Mouse (Mus musculus) liver, embryonic 16.5 days (tissue): ENCODE measurements around the gene Trpv1. TPM values are rescaled to one million over a fixed set of nuclear protein-coding genes. Genes with fewer than 3 reads are reported as not detected.

Source experiments
- ATAC-seq: fragments of 200-750 bp; cut with Nextera tagmentation; 2 replicates; pipeline ENCODE4 v1.8.0; 2017; ENCODE audit warnings: low read depth, mild to moderate bottlenecking, moderate number of reproducible peaks, moderate library complexity
- H3K27ac ChIP-seq: fragments of 300-500 bp; sonication (generic); 2 replicates; pipeline ENCODE4 v1.5.1; 2014; ENCODE audit warnings: mild to moderate bottlenecking, low read length
- H3K27me3 ChIP-seq: fragments of 300-500 bp; sonication (generic); 2 replicates; pipeline ENCODE4 v1.6.1; 2014; ENCODE audit warnings: low read depth, low read length, mixed read lengths; ENCODE audit not compliant: control insufficient read depth, insufficient read depth
- H3K36me3 ChIP-seq: fragments of 300-500 bp; sonication (generic); 2 replicates; pipeline ENCODE4 v1.6.1; 2014; ENCODE audit warnings: mild to moderate bottlenecking; ENCODE audit not compliant: control insufficient read depth, insufficient read depth
- H3K4me1 ChIP-seq: fragments of 300-500 bp; sonication (generic); 2 replicates; pipeline ENCODE4 v1.6.1; 2014; ENCODE audit warnings: low read depth, low read length, mixed read lengths; ENCODE audit not compliant: control insufficient read depth
- H3K4me2 ChIP-seq: fragments of 300-500 bp; sonication (generic); 2 replicates; pipeline ENCODE4 v1.6.1; 2014; ENCODE audit warnings: low read depth, low read length, mixed read lengths
- H3K4me3 ChIP-seq: fragments of 300-500 bp; sonication (generic); 2 replicates; pipeline ENCODE4 v1.5.1; 2014; ENCODE audit warnings: low read depth, mild to moderate bottlenecking, low read length
- H3K9ac ChIP-seq: fragments of 300-500 bp; sonication (generic); 2 replicates; pipeline ENCODE4 v1.6.1; 2014; ENCODE audit warnings: low read depth, low read length
- H3K9me3 ChIP-seq: fragments of 300-500 bp; sonication (generic); replicated peaks from 2 replicates; pipeline ENCODE4 v1.6.1; 2016; ENCODE audit warnings: low read length; ENCODE audit not compliant: control insufficient read depth
- WGBS: fragments of 180-500 bp; shearing (Covaris S2); extraction: QIAGEN DNeasy Blood & Tissue Kit; methylation state at CpG from one replicate; pipeline ENCODE4 v1.1.7; 2014; ENCODE audit not compliant: insufficient replicate concordance; 5-methylcytosine and 5-hydroxymethylcytosine counted together
- polyA plus RNA-seq: library from polyadenylated mRNA; unstranded; fragments of >200 nt; fragmentation: Nextera tagmentation; extraction: Ambion mirVana; gene quantifications from 2 replicates; pipeline ENCODE4 v1.2.1, GENCODE M21; 2015

Trpv1 gene
- polyA plus RNA-seq, 1 experiment from 2014 or later = 0.65 TPM

DNA sequence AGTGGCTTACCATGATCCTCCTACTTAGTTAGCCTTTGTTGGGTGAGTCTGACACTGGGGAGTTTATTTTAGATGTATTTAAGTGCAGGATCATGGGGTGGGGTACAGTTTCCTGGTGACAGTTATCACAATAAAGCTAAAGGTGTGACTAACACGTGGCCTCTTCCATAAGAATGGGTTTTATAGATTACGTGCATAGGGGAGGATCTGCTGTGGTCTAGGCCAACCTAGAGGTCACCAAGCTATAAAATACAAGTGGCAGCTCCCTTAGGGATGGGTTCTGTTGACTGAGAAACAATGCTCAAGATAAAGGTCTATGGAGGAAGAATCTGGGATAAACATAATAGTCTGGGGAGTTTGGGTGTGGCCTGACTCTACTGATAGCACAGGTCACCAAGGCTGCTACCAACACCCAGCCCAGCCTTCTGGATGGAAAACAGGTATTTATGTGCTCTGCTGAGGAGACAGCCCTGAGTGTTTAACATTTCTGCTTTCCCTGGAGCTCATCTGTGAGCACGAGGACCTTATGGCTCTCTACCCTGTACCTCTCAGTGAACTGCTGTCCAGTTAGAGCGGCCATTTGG is 23.4 kb downstream of the Trpv1 start:
- Histone ChIP-seq H3K36me3 (no peaks in the 10 kb centered on the region), H3K4me1 (no peaks in the 10 kb centered on the region)
- no peak for ATAC-seq

DNA sequence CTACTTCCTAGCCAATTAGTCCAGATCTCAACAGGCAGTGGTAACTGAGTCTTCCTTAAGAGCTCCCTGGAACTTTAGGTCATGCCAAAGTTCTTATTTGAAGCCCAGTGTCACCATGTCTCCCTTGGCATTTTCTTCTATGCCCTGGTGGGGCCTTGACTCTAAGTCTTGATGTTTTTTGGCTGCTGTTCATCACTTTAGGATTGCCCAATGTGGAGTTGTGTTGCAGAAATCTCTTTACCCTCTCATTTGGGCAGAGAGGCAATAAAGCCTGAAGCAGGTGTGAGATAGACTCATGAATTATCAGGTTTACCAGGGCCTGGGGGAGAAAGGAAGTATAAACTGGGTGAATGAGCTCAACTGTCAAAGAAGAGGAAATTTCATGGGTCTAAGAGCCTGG is 24.6 kb downstream of the Trpv1 start:
- H3K36me3 ChIP-seq = no peaks in the 10 kb centered on the region
- H3K27me3 ChIP-seq = no peaks in the 10 kb centered on the region
- H3K4me3 ChIP-seq = no peak overlapping the region
- no peak for ATAC-seq
- no peaks in the 10 kb centered on the region for H3K4me1 ChIP-seq
- H3K4me2 ChIP-seq = no peak overlapping the region
- no peaks in the 10 kb centered on the region for H3K9me3 ChIP-seq
- no peak overlapping the region for H3K9ac ChIP-seq
- no peak overlapping the region for H3K27ac ChIP-seq

More for the DNA sequence above, 23.4 kb downstream of the Trpv1 start:
- Histone ChIP-seq H3K9me3 (no peaks in the 10 kb centered on the region), H3K9ac (no peak overlapping the region), H3K4me2 (no peak overlapping the region), H3K27ac (no peak overlapping the region), H3K27me3 (no peaks in the 10 kb centered on the region), H3K4me3 (no peak overlapping the region)
- WGBS = 66% methylated on average over 4 of the region's 4 CpGs

DNA sequence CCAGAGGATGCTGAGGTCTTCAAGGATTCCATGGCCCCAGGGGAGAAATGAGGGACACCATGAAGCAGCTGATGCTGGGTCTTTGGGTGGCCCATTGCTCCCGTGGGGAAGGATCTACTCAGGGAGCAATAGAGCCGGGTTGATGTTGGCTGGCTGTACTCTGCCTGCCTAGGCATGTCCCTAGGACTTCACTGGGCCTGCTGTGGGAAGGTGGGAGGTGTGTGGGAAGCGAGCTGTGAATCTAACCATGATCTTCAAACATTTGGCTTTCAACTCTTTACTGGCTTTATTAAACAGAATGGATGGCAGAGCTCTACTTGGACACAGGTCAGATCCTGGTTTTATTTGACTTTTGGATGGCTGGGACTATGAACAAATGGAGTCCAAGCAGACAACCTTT is 26.4 kb downstream of the Trpv1 start:
- Histone ChIP-seq H3K4me1 (no peaks in the 10 kb centered on the region), H3K27me3 (no peaks in the 10 kb centered on the region), H3K9ac (no peak overlapping the region), H3K36me3 (no peaks in the 10 kb centered on the region), H3K9me3 (no peaks in the 10 kb centered on the region), H3K4me2 (no peak overlapping the region), H3K27ac (no peak overlapping the region), H3K4me3 (no peak overlapping the region)
- WGBS = 61% methylated on average over 3 of the region's 3 CpGs
- no peak for ATAC-seq

DNA sequence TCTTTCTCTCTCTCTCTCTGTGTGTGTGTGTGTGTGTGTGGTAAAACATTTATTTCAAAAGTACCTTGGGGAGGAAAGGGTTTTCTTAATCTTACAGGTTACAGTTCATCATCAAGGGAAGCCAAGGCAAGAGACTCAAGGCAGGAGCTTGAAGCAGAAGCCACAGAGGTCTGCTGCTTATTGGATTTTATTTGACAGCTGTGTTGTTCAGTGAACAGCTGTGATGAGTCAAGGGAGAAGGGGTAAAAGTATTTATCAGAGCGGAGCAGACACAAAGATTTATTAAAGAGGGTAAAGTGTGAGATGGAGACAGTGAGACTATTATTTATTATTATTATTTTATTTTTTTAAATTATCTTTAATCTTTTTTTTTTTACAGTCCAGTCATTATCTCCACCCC is 27.3 kb downstream of the Trpv1 start:
- H3K4me3 ChIP-seq = no peak overlapping the region
- ATAC-seq = no peak

DNA sequence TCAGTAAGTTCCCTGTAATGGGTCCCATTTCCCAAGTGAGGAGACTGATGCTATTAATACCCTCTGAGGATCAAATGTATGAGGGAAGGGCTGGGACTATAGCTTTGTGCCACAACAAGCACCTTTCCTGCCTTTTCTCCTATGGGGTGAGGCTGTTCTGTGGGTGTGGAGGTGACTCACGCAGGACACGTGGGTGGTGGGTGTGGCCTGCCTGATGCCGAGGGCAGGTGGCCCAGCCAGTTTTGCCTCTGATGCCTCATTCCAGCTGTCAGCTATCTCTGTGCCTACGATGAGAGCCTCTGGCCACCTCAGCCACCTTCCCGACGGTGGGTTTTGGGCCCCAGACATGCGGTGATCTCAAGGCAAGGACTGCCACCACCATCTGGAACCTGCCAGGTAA is 33.2 kb downstream of the Trpv1 start, which contains the start of gene Trpv3:
Gene Trpv3 (plus strand): TSS at position 122 of the 400 bp plus-strand sequence.
- no peaks in the 10 kb centered on the region for H3K4me1 ChIP-seq
- H3K4me2 ChIP-seq = no peak within 1 kb of the TSS
- no peak within 1 kb of the TSS for H3K9ac ChIP-seq
- H3K4me3 ChIP-seq = no peak within 1 kb of the TSS
- H3K36me3 ChIP-seq = no peaks in the 10 kb centered on the region
- WGBS = 61% methylated on average over 7 of the region's 7 CpGs
- H3K27ac ChIP-seq = no peak within 1 kb of the TSS
- H3K9me3 ChIP-seq = no peaks in the 10 kb centered on the region
- no peak for ATAC-seq
- H3K27me3 ChIP-seq = no peaks in the 10 kb centered on the region

More for the DNA sequence above, 27.3 kb downstream of the Trpv1 start:
- H3K27ac ChIP-seq = no peak overlapping the region
- H3K4me2 ChIP-seq = no peak overlapping the region
- WGBS = 55% methylated on average over 1 of the region's 1 CpGs
- H3K9me3 ChIP-seq = no peaks in the 10 kb centered on the region
- no peak overlapping the region for H3K9ac ChIP-seq
- no peaks in the 10 kb centered on the region for H3K36me3 ChIP-seq
- H3K27me3 ChIP-seq = no peaks in the 10 kb centered on the region
- no peaks in the 10 kb centered on the region for H3K4me1 ChIP-seq

DNA sequence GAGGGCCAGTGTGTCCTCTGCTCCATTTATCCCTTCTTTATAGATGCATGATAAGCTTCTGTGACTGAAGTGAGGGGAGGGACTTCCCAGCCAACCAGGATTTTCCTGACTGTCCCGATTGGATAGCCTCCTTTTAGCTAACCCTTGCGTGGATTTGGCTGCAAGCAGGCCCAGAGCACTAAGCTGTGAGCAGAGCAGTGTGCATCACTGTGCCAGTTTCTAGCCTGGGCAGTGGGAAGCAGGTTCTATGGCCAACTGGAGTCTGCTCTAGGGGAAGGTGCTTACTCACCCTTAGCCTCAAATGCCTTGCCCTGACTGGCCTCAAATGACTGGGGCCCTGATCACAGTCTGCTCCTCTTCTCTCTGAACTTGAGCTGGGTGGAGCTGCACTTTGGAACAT is 40.7 kb downstream of the Trpv1 start:
- no peak overlapping the region for H3K27ac ChIP-seq
- H3K4me1 ChIP-seq = no peaks in the 10 kb centered on the region
- no peaks in the 10 kb centered on the region for H3K36me3 ChIP-seq
- H3K9me3 ChIP-seq = no peaks in the 10 kb centered on the region
- H3K9ac ChIP-seq = no peak overlapping the region
- 14% methylated on average over 2 of the region's 2 CpGs for WGBS
- no peaks in the 10 kb centered on the region for H3K27me3 ChIP-seq
- ATAC-seq = no peak
- no peak overlapping the region for H3K4me2 ChIP-seq
- H3K4me3 ChIP-seq = no peak overlapping the region

DNA sequence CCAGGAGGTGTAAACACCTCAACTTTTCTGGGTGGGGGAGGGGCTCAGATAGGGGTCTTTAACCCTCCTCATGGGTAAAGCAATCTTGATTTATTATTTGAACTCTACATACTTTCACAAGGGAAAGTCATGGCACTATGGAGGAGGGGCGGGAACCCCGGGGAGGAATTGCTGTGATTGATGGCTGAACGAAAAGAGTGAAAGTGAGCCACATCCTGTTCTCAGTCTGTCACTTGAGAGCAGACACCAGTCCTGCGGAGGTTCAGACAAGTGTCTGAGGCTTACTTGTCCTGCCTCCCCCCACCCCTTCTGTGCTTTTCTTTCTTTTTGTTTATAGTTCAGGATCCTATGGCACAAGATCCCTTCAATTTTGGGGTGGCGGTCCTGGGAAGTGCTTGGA is 46.6 kb downstream of the Trpv1 start:
- H3K9ac ChIP-seq = no peak overlapping the region
- H3K4me2 ChIP-seq = no peak overlapping the region
- no peak overlapping the region for H3K27ac ChIP-seq
- H3K4me1 ChIP-seq = no peaks in the 10 kb centered on the region
- ATAC-seq = no peak
- H3K27me3 ChIP-seq = no peaks in the 10 kb centered on the region
- WGBS = 20% methylated on average over 5 of the region's 5 CpGs
- no peak overlapping the region for H3K4me3 ChIP-seq
- H3K9me3 ChIP-seq = no peaks in the 10 kb centered on the region
- H3K36me3 ChIP-seq = no peaks in the 10 kb centered on the region

DNA sequence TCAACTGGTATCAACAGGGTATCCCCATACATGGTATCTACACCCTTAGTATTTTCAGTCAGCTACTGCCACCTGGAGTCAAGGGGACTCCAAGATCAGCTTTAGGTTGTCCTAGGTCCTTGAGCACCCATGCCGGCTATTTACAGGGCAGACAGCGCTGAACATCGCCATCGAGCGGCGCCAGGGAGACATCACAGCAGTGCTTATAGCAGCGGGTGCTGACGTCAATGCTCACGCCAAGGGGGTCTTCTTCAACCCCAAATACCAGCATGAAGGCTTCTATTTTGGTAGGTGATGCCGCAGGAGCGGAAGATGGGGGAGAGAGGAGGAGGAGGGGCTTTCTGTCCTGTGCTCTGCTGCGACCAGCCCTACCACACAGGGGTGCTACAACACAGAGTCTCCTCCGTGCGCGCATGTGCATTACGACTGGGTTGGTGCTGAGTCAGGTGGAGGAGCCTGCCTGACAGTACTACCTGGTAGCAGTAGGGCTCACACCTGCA is 47.5 kb downstream of the Trpv1 start:
- peak; percentile 59; the same call in 1 of the 2 replicates for ATAC-seq
- 3% methylated on average over 16 of the region's 16 CpGs for WGBS
- Histone ChIP-seq H3K9me3 (no peaks in the 10 kb centered on the region), H3K27ac (no peak overlapping the region), H3K4me2 (peak overlapping the region; percentile 43), H3K36me3 (no peaks in the 10 kb centered on the region), H3K4me3 (peak overlapping the region; percentile 27; the same call in 1 of the 2 replicates), H3K9ac (no peak overlapping the region), H3K4me1 (no peaks in the 10 kb centered on the region), H3K27me3 (no peaks in the 10 kb centered on the region)

DNA sequence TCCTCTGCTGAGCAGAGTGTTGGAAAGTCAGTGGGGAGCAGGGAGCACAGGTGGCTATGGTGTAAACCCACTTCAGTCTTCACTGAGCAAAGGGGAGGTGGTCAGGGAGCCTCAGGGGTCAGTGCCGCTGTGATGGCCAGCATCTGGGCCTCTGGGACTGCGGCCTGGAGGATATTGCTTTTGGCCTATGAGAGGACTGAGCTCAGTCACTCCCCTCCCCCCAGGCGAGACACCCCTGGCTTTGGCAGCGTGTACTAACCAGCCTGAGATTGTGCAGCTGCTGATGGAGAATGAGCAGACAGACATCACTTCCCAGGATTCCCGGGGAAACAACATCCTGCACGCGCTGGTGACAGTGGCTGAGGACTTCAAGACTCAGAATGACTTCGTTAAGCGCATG is 49.3 kb downstream of the Trpv1 start:
- Histone ChIP-seq H3K27ac (no peak overlapping the region), H3K4me3 (no peak overlapping the region), H3K4me2 (no peak overlapping the region), H3K9ac (no peak overlapping the region), H3K9me3 (no peaks in the 10 kb centered on the region), H3K4me1 (no peaks in the 10 kb centered on the region), H3K27me3 (no peaks in the 10 kb centered on the region), H3K36me3 (no peaks in the 10 kb centered on the region)
- WGBS = 58% methylated on average over 9 of the region's 9 CpGs
- no peak for ATAC-seq
